Comparison of ENCODE assay signal across 8 mouse cellular contexts in genomic region chr2:131206778-131207177, GRCm38 (mm10). TPM values are rescaled to one million over a fixed set of nuclear protein-coding genes. Genes with fewer than 3 reads are reported as not detected.
DNase-seq lines count a peak whose midpoint lies in the region; ATAC-seq lines count a peak whose summit lies in the region.

Gene Ap5s1, plus strand, starts transcription at chr2:131207078.

- H3K9me3 ChIP-seq in forebrain, embryonic 12.5 days, result no peaks in the 10 kb centered on the region
- no peaks in the 10 kb centered on the region for H3K9me3 ChIP-seq in hindbrain, embryonic 11.5 days (ENCODE audit: control insufficient read depth, low read length)
- H3K9me3 ChIP-seq in liver, embryonic 12.5 days (replicated peaks), result no peaks in the 10 kb centered on the region

- no peak for DNase-seq in thymus, postnatal 0 days (ENCODE audit: low spot score)
- no peak for DNase-seq in thymus, postnatal 10 days (ENCODE audit: low spot score in 2 of 2)
- DNase-seq in hindbrain, embryonic 11.5 days (ENCODE audit: low spot score), result no peak
- no peak for DNase-seq in right cerebral cortex, postnatal 14 days
- no peak for DNase-seq in testis, postnatal 10 days (ENCODE audit: low spot score)

- H3K27ac ChIP-seq in forebrain, embryonic 12.5 days, result no peak within 1 kb of the TSS
- H3K27ac ChIP-seq in hindbrain, embryonic 11.5 days (ENCODE audit: low read depth, low read length), result no peak within 1 kb of the TSS
- H3K27ac ChIP-seq in liver, embryonic 12.5 days, result peak within 1 kb of the TSS; percentile 95

- H3K4me2 ChIP-seq in forebrain, embryonic 12.5 days, result no peak within 1 kb of the TSS
- H3K4me2 ChIP-seq in hindbrain, embryonic 11.5 days (replicated peaks; ENCODE audit: low read depth, low read length), result no peak within 1 kb of the TSS
- peak within 1 kb of the TSS; percentile 59 for H3K4me2 ChIP-seq in liver, embryonic 12.5 days

- no peaks in the 10 kb centered on the region for H3K27me3 ChIP-seq in forebrain, embryonic 12.5 days
- H3K27me3 ChIP-seq in hindbrain, embryonic 11.5 days (ENCODE audit: control insufficient read depth, insufficient read depth, low read length), result no peaks in the 10 kb centered on the region
- H3K27me3 ChIP-seq in liver, embryonic 12.5 days (replicated peaks), result no peaks in the 10 kb centered on the region

- 85% methylated on average over 4 of the region's 4 CpGs for WGBS in forebrain, embryonic 12.5 days
- WGBS in hindbrain, embryonic 11.5 days, result 83% methylated on average over 4 of the region's 4 CpGs
- 75% methylated on average over 4 of the region's 4 CpGs for WGBS in liver, embryonic 12.5 days (ENCODE audit: insufficient replicate concordance)

- no peak for ATAC-seq in forebrain, embryonic 12.5 days (ENCODE audit: low FRiP score)
- ATAC-seq in hindbrain, embryonic 11.5 days (ENCODE audit: low FRiP score), result no peak
- no peak for ATAC-seq in liver, embryonic 12.5 days
- ATAC-seq in megakaryocyte progenitor cell, adult 5-6 weeks (replicated peaks; ENCODE audit: poor library complexity), result no peak

- H3K36me3 ChIP-seq in forebrain, embryonic 12.5 days (replicated peaks), result no peaks in the 10 kb centered on the region
- no peaks in the 10 kb centered on the region for H3K36me3 ChIP-seq in hindbrain, embryonic 11.5 days (ENCODE audit: control insufficient read depth, insufficient read depth, low read length)
- peaks cover 14% of the 10 kb centered on the region for H3K36me3 ChIP-seq in liver, embryonic 12.5 days

- H3K4me1 ChIP-seq in forebrain, embryonic 12.5 days, result peaks cover 13% of the 10 kb centered on the region
- 0 out of 2 replicates have a peak, but pooled peaks cover 4% of the 10 kb centered on the region for H3K4me1 ChIP-seq in hindbrain, embryonic 11.5 days (replicated peaks; ENCODE audit: control insufficient read depth, insufficient read depth, low read length)
- H3K4me1 ChIP-seq in liver, embryonic 12.5 days, result peaks cover 89% of the 10 kb centered on the region

- H3K4me3 ChIP-seq in forebrain, embryonic 12.5 days (replicated peaks), result no peak within 1 kb of the TSS
- H3K4me3 ChIP-seq in hindbrain, embryonic 11.5 days (ENCODE audit: low read depth, low read length), result no peak within 1 kb of the TSS
- H3K4me3 ChIP-seq in liver, embryonic 12.5 days, result peak within 1 kb of the TSS; percentile 5; the same call in 1 of the 2 replicates

- no peak within 1 kb of the TSS for H3K9ac ChIP-seq in forebrain, embryonic 12.5 days
- H3K9ac ChIP-seq in hindbrain, embryonic 11.5 days (ENCODE audit: low read depth, low read length), result no peak within 1 kb of the TSS
- H3K9ac ChIP-seq in liver, embryonic 12.5 days, result peak within 1 kb of the TSS; percentile 68

RNA-seq across cellular contexts. Expression of gene Ap5s1, which starts in this region (rescaled TPM):
- polyA plus RNA-seq in thymus, postnatal 0 days (2015; fragmentation: Nextera tagmentation; extraction: Ambion mirVana), result 19.1 and 22.2 TPM in 2 replicates
- polyA plus RNA-seq in forebrain, embryonic 12.5 days (2016; fragmentation: Nextera tagmentation; extraction: Ambion mirVana), result 29.1 and 30.0 TPM in 2 replicates
- polyA plus RNA-seq in hindbrain, embryonic 11.5 days (2014; fragmentation: Nextera tagmentation; extraction: Ambion mirVana), result 23.9 and 25.2 TPM in 2 replicates
- polyA plus RNA-seq in liver, embryonic 12.5 days (2016; fragmentation: Nextera tagmentation; extraction: Ambion mirVana), result 16.4 and 17.0 TPM in 2 replicates
- 3.6 and 3.9 TPM in 2 replicates for total RNA-seq in megakaryocyte progenitor cell, adult 5-6 weeks (2015)
- total RNA-seq in megakaryocyte progenitor cell, adult 5-6 weeks (2017), result 2.9 and 6.7 TPM in 2 replicates
